Mouse (Mus musculus) neural tube, embryonic 11.5 days (tissue): ENCODE data around the gene Macrod2. TPM values are rescaled to one million over a fixed set of nuclear protein-coding genes. Genes with fewer than 3 reads are reported as not detected.
A peak's percentile ranks its signal among the peaks of the same experiment; 100 is the strongest.

Experiments
- ATAC-seq: fragments of 200-750 bp; cut with Nextera tagmentation; 2 replicates; pipeline ENCODE4 v1.8.0; 2017; ENCODE audit warnings: moderate number of reproducible peaks, mild to moderate bottlenecking, moderate TSS enrichment, moderate library complexity; ENCODE audit not compliant: insufficient read depth, low FRiP score, low TSS enrichment
- DNase-seq: peaks from one replicate; pipeline ENCODE4 v3.0.0-alpha.2; 2015; ENCODE audit warnings: low spot score
- H3K27ac ChIP-seq: fragments of 300-500 bp; sonication (generic); 2 replicates; pipeline ENCODE4 v1.5.1; 2014; ENCODE audit warnings: low read depth, mild to moderate bottlenecking, low read length
- H3K27me3 ChIP-seq: fragments of 300-500 bp; sonication (generic); 2 replicates; pipeline ENCODE4 v1.6.1; 2014; ENCODE audit warnings: mild to moderate bottlenecking, low read length, mixed read lengths; ENCODE audit not compliant: control insufficient read depth, insufficient read depth
- H3K36me3 ChIP-seq: fragments of 300-500 bp; sonication (generic); 2 replicates; pipeline ENCODE4 v1.6.1; 2014; ENCODE audit warnings: mild to moderate bottlenecking, low read length, moderate library complexity, mixed read lengths; ENCODE audit not compliant: control insufficient read depth, insufficient read depth
- H3K4me1 ChIP-seq: fragments of 300-500 bp; sonication (generic); 2 replicates; pipeline ENCODE4 v1.6.1; 2014; ENCODE audit warnings: low read length, mixed read lengths; ENCODE audit not compliant: control insufficient read depth, insufficient read depth
- H3K4me2 ChIP-seq: fragments of 300-500 bp; sonication (generic); 2 replicates; pipeline ENCODE4 v1.6.1; 2014; ENCODE audit warnings: low read depth, mild to moderate bottlenecking, moderate library complexity
- H3K4me3 ChIP-seq: fragments of 300-500 bp; sonication (generic); 2 replicates; pipeline ENCODE4 v1.5.1; 2014; ENCODE audit warnings: low read depth, low read length
- H3K9ac ChIP-seq: fragments of 300-500 bp; sonication (generic); 2 replicates; pipeline ENCODE4 v1.6.1; 2014; ENCODE audit warnings: mild to moderate bottlenecking, low read length
- H3K9me3 ChIP-seq: fragments of 300-500 bp; sonication (generic); 2 replicates; pipeline ENCODE4 v1.6.1; 2016; ENCODE audit warnings: low read length; ENCODE audit not compliant: control insufficient read depth
- WGBS: fragments of 180-500 bp; shearing (Covaris S2); extraction: QIAGEN DNeasy Blood & Tissue Kit; methylation state at CpG from one replicate; pipeline ENCODE4 v1.1.7; 2014; 5-methylcytosine and 5-hydroxymethylcytosine counted together
- polyA plus RNA-seq: library from polyadenylated mRNA; unstranded; fragments of >200 nt; fragmentation: Nextera tagmentation; extraction: Ambion mirVana; gene quantifications from 2 replicates; pipeline ENCODE4 v1.2.1, GENCODE M21; 2014

The Macrod2 gene
- polyA plus RNA-seq, 1 experiment from 2014 or later, result 46.0 TPM

DNA sequence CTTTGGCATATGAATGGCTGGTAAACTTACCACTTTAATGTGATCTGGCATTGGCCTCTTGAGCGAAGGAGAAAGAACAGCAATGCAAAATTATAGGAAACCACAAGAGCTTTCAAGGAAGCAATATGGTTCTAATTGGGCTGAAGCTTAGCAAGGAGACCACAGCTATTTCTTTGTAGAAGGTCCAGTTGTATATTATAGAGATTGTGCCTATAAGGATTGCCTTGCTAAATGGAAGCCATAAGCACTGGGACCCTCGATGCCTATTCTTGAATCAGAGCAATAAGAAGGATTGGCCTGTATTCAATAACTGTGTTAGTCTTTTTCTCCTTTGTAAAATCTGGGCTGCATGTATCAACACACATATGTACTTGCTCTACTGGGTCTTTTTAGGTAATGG lies 1754.2 kb downstream of the Macrod2 start:
- no peaks in the 10 kb centered on the region for H3K4me1 ChIP-seq
- no peaks in the 10 kb centered on the region for H3K9me3 ChIP-seq
- no peaks in the 10 kb centered on the region for H3K27me3 ChIP-seq
- ATAC-seq (no peak), DNase-seq (no peak)
- H3K4me3 ChIP-seq, result no peak overlapping the region
- H3K27ac ChIP-seq, result no peak overlapping the region
- WGBS, result 92% methylated on average over 2 of the region's 2 CpGs
- H3K4me2 ChIP-seq, result no peak overlapping the region
- H3K9ac ChIP-seq, result no peak overlapping the region
- H3K36me3 ChIP-seq, result no peaks in the 10 kb centered on the region

DNA sequence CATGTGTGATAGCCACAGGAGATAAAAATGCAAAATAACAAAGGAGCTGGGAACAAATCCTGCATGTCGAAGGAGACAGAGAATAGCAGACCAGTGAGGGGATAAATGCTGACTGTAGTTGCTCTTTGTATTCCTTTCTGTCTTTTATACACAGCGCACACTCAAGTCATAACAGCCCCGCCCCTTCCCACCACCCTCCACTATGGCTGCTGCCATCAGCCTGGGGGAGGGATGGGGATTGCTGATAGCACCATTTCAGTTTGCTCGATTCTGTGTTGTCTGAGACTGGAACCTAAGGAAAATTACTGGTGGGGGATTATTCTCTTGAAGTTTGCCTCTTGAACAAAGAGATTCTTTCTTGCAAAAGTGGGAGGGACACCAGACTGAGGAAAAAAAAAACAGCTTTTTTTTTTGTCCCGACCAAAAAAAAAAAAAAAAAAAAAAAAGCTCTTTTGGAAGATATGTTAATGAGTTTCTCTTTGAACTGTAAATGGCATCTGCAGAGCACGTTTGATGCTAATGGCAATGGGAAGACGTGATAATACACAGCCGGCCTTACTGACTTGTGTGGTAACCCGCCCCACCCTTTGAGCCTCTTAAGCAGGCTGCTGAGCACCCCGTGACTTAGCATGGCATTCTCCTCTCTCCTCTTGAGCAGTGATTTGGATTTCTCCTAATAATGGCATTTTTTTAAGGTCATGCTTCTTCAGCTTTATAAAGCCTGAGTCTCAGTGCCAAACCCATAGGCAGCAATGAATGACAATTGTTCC lies 1768.6 kb downstream of the Macrod2 start:
- no peaks in the 10 kb centered on the region for H3K9me3 ChIP-seq
- ATAC-seq (peak; percentile 85), DNase-seq (peak; percentile 28)
- WGBS, result 22% methylated on average over 10 of the region's 10 CpGs
- H3K27ac ChIP-seq, result no peak overlapping the region
- H3K4me1 ChIP-seq, result peaks cover 4% of the 10 kb centered on the region; the same call in 1 of the 2 replicates
- H3K9ac ChIP-seq, result no peak overlapping the region
- no peaks in the 10 kb centered on the region for H3K36me3 ChIP-seq
- no peak overlapping the region for H3K4me2 ChIP-seq
- H3K4me3 ChIP-seq, result no peak overlapping the region
- H3K27me3 ChIP-seq, result no peaks in the 10 kb centered on the region

DNA sequence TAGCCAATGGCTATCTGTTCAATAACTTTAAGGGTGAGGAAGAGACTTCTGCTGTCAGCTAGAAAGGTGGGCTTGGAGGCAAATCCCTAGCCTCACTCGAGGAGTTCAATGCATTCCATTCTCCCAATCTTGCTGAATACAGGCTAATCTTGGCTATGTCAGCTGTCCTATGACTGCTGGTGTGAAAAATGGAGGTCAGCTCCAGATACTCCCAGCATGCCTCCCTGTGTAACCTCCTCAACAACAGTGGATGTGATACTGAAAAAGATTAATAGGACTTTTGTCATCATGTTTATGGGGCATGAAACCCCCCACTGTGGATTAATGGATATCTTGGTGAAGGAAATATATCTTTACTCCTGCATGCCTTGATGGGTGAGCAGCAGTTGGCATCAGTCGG lies 1774.5 kb downstream of the Macrod2 start:
- no peak overlapping the region for H3K4me2 ChIP-seq

DNA sequence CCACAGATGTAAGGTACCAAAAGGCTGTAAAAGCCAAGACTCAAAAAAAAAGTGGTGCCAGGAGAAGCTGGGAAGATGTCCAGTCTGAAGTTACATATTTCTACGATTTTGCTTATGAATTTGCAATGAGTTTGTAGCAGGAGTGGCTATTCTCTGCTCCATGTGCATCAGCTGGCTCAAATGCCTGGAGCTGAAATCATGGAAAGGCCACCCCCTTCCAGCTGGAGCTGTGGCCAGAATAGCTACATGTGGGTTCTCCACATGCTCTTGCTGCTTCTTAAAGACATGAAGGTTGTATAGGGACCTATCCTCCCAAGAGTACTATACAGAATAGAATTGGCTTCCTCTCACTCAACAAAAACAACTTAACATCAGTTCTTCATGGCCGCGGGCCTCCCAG lies 1777.6 kb downstream of the Macrod2 start:
- no peaks in the 10 kb centered on the region for H3K9me3 ChIP-seq
- no peaks in the 10 kb centered on the region for H3K4me1 ChIP-seq
- no peaks in the 10 kb centered on the region for H3K36me3 ChIP-seq
- no peak overlapping the region for H3K27ac ChIP-seq
- ATAC-seq (no peak), DNase-seq (no peak)
- H3K9ac ChIP-seq, result no peak overlapping the region
- H3K27me3 ChIP-seq, result no peaks in the 10 kb centered on the region
- WGBS, result 86% methylated on average over 3 of the region's 3 CpGs
- no peak overlapping the region for H3K4me3 ChIP-seq
- H3K4me2 ChIP-seq, result no peak overlapping the region

More for the DNA sequence above, 1774.5 kb downstream of the Macrod2 start:
- Histone ChIP-seq H3K27ac (no peak overlapping the region), H3K36me3 (no peaks in the 10 kb centered on the region), H3K4me1 (no peaks in the 10 kb centered on the region), H3K27me3 (no peaks in the 10 kb centered on the region), H3K4me3 (no peak overlapping the region), H3K9ac (no peak overlapping the region), H3K9me3 (no peaks in the 10 kb centered on the region)
- 47% methylated on average over 2 of the region's 2 CpGs for WGBS
- DNase-seq (no peak), ATAC-seq (peak; percentile 52; the same call in 1 of the 2 replicates)

DNA sequence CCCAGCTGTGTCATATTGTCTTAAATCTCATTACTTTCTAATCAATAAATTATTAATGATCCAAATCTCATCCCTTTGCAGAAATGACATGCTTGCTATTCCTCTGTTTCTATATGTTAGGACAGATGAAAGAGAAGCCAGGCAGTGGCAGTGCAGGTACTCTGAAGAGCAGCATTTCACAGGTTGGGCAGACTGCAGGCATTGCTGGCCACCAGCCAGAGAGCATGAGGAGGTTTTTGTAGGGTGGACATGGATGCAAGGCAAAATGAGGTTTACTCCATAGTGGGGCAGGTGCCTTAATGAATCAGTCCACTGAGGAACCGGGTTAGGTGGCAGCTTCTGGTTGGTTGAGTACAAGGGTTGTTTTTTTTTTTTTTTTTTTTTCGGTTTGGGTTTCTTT lies 1778.9 kb downstream of the Macrod2 start:
- Histone ChIP-seq H3K4me1 (no peaks in the 10 kb centered on the region), H3K27me3 (no peaks in the 10 kb centered on the region), H3K4me3 (no peak overlapping the region), H3K9ac (no peak overlapping the region), H3K4me2 (no peak overlapping the region), H3K9me3 (no peaks in the 10 kb centered on the region), H3K27ac (no peak overlapping the region), H3K36me3 (no peaks in the 10 kb centered on the region)
- DNase-seq, result no peak
- 90% methylated on average over 2 of the region's 2 CpGs for WGBS
- no peak for ATAC-seq

DNA sequence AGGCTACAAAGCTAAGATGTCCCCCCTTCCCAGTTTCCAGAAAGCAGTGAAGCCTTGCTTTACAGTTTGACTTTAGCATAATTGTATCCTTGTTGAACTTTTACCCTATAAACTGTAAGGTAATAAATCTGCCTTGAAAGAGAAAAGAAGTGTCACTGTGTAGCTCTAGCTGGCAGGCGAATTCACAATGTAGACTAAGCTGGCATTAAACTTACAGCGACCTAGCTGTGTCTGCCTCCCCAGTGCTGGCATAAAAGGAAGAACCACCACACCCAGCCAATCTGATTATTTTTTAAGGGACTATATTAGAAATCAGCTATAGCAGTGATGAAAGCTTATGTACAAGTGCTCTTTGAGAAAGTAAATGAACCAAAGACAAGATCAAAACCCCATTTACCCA lies 1791.8 kb downstream of the Macrod2 start:
- Histone ChIP-seq H3K27ac (peak overlapping the region; percentile 36; the same call in 1 of the 2 replicates), H3K4me1 (peaks cover 5% of the 10 kb centered on the region; the same call in 1 of the 2 replicates), H3K4me3 (no peak overlapping the region), H3K9ac (no peak overlapping the region), H3K27me3 (no peaks in the 10 kb centered on the region), H3K9me3 (no peaks in the 10 kb centered on the region), H3K4me2 (no peak overlapping the region), H3K36me3 (no peaks in the 10 kb centered on the region)
- no peak for DNase-seq
- ATAC-seq, result peak; percentile 84
- WGBS, result 46% methylated on average over 2 of the region's 2 CpGs

DNA sequence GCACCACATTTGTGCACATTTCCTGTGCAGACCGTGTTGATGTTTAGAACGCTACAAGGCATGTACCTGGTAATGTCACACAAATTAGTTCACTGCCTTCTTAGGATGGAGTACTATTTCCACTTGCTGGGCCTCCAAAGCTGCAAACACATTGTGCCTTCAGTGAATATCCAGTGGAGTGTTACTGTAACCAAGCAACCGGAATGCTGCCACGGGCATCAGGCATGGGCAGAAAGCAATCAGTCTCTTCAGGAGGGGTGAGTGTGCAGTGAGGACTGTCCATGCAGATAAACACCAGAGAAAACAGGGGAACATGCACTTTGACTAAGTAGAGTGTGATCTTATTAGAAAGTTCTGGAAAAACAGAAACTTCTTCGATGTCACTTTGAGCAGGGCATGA lies 1792.3 kb downstream of the Macrod2 start:
- H3K9ac ChIP-seq, result no peak overlapping the region
- peak overlapping the region; percentile 36; the same call in 1 of the 2 replicates for H3K27ac ChIP-seq
- no peak overlapping the region for H3K4me2 ChIP-seq
- H3K9me3 ChIP-seq, result no peaks in the 10 kb centered on the region
- peak; percentile 96 for ATAC-seq
- peaks cover 5% of the 10 kb centered on the region; the same call in 1 of the 2 replicates for H3K4me1 ChIP-seq
- peak; percentile 66 for DNase-seq
- no peaks in the 10 kb centered on the region for H3K27me3 ChIP-seq
- H3K36me3 ChIP-seq, result no peaks in the 10 kb centered on the region
- WGBS, result 46% methylated on average over 5 of the region's 5 CpGs
- H3K4me3 ChIP-seq, result no peak overlapping the region

DNA sequence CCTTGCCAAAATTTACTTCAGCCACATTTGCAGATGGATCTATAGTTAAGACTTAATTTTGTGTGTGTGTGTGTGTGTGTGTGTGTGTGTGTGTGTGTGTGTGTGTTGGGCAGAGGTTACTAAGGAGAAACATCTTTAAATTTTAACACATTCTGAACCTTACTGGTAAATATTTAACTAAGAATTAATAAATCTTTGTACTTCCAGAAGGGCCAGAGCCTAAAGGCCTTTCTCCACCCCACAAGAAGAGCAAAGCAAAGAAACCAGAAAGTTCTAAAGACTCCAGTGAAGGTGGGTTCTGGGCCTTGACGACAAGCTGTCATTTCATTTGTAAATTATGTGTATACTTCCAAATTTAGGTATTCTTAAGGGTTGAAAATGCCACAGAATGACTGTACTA lies 1822.3 kb downstream of the Macrod2 start:
- no peak for DNase-seq
- Histone ChIP-seq H3K36me3 (no peaks in the 10 kb centered on the region), H3K9me3 (no peaks in the 10 kb centered on the region), H3K4me3 (no peak overlapping the region), H3K27me3 (no peaks in the 10 kb centered on the region), H3K9ac (no peak overlapping the region), H3K4me1 (no peaks in the 10 kb centered on the region), H3K4me2 (no peak overlapping the region), H3K27ac (no peak overlapping the region)
- 89% methylated on average over 1 of the region's 1 CpGs for WGBS
- ATAC-seq, result no peak
